Mouse (Mus musculus): ENCODE measurements around the gene Poc1b. TPM values are rescaled to one million over a fixed set of nuclear protein-coding genes. Genes with fewer than 3 reads are reported as not detected.
A peak's percentile ranks its signal among the peaks of the same experiment; 100 is the strongest.

Poc1b gene
- polyA plus RNA-seq, 1 experiment, result 8.0 TPM

GRCm38 (mm10) chr10:99095114-99095513 lies 11.7 kb upstream of the Poc1b start:
- no peaks in the 10 kb centered on the region for H3K79me2 ChIP-seq (ENCODE audit: control insufficient read depth, insufficient read depth)
- TF ChIP-seq USF1 (IDR thresholded peaks at IDR 0.05; ENCODE audit: low read depth) (no peak), MYOD1 (IDR thresholded peaks at IDR 0.05; ENCODE audit: control insufficient read depth in 1 of 3, insufficient read length in 2 of 3, low read depth in 2 of 3) (no peak), REST (IDR thresholded peaks at IDR 0.05; ENCODE audit: insufficient read depth, insufficient read length) (peak; percentile 80), POLR2AphosphoS2 (IDR thresholded peaks at IDR 0.05; ENCODE audit: insufficient read length, low read depth) (no peak)
- no peaks in the 10 kb centered on the region for H3K27me3 ChIP-seq (ENCODE audit: control insufficient read depth, insufficient read depth, insufficient read length)
- no peaks in the 10 kb centered on the region for H3K36me3 ChIP-seq (ENCODE audit: control insufficient read depth, insufficient read depth)
- no peak overlapping the region for H3ac ChIP-seq (ENCODE audit: control insufficient read depth, insufficient read length)
- no peak overlapping the region for H3K4me2 ChIP-seq (ENCODE audit: low read depth)
- H3K4me3 ChIP-seq, result no peak overlapping the region

GRCm38 (mm10) chr10:99097374-99097773 lies 9.5 kb upstream of the Poc1b start:
- H3K36me3 ChIP-seq (ENCODE audit: control insufficient read depth, insufficient read depth), result no peaks in the 10 kb centered on the region
- no peak overlapping the region for H3K4me2 ChIP-seq (ENCODE audit: low read depth)
- H3K79me2 ChIP-seq (ENCODE audit: control insufficient read depth, insufficient read depth), result no peaks in the 10 kb centered on the region
- H3K27me3 ChIP-seq (ENCODE audit: control insufficient read depth, insufficient read depth, insufficient read length), result no peaks in the 10 kb centered on the region
- H3K4me3 ChIP-seq, result no peak overlapping the region
- H3ac ChIP-seq (ENCODE audit: control insufficient read depth, insufficient read length), result no peak overlapping the region
- TF ChIP-seq TCF12 (IDR thresholded peaks at IDR 0.05; ENCODE audit: insufficient read depth, poor library complexity, severe bottlenecking), result no peak
- TF ChIP-seq USF1 (IDR thresholded peaks at IDR 0.05; ENCODE audit: low read depth), result no peak
- no peak for TF ChIP-seq MAX (IDR thresholded peaks at IDR 0.05; ENCODE audit: low read depth)
- TF ChIP-seq POLR2AphosphoS2 (IDR thresholded peaks at IDR 0.05; ENCODE audit: insufficient read length, low read depth), result no peak

DNA sequence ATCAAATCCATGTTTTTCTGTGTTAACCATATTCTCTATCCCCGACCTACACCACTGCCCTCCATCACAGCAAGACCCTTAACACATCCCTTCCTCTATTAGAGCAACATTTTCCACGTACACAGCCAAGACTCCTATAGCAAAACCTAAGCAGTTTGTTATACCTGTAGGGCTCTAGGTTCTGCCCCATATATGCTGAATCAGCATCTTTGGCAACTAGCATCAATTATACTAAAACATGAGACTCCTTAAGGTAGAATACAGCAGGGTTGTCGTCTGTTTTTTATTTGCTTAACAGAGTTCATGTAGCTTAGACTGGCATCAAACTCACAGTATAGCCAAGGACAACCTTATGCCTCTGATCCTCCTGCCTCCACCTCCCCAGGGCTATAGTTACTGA lies 1.3 kb upstream of the Poc1b start:
- no peak for TF ChIP-seq REST (IDR thresholded peaks at IDR 0.05; ENCODE audit: insufficient read depth, insufficient read length)
- TF ChIP-seq SRF (IDR thresholded peaks at IDR 0.05; ENCODE audit: control insufficient read depth, insufficient read length, low read depth), result no peak
- TF ChIP-seq USF1 (IDR thresholded peaks at IDR 0.05; ENCODE audit: low read depth), result no peak
- TF ChIP-seq MYOG (IDR thresholded peaks at IDR 0.05; ENCODE audit: control insufficient read depth in 1 of 3, insufficient read depth in 1 of 3, insufficient read length in 2 of 3, low read depth in 2 of 3), result no peak
- no peak for TF ChIP-seq TCF12 (IDR thresholded peaks at IDR 0.05; ENCODE audit: insufficient read depth, poor library complexity, severe bottlenecking)
- no peak for TF ChIP-seq MYOD1 (IDR thresholded peaks at IDR 0.05; ENCODE audit: control insufficient read depth in 1 of 3, insufficient read length in 2 of 3, low read depth in 2 of 3)
- no peak for TF ChIP-seq E2F4 (IDR thresholded peaks at IDR 0.05; ENCODE audit: insufficient read depth)
- no peak for TF ChIP-seq MAX (IDR thresholded peaks at IDR 0.05; ENCODE audit: low read depth)
- no peak for TF ChIP-seq TCF3 (IDR thresholded peaks at IDR 0.05; ENCODE audit: insufficient read length, low read depth)
- no peak for TF ChIP-seq POLR2A (IDR thresholded peaks at IDR 0.05; ENCODE audit: insufficient read length, low read depth)
- TF ChIP-seq POLR2AphosphoS2 (IDR thresholded peaks at IDR 0.05; ENCODE audit: insufficient read length, low read depth), result no peak
- no peak for TF ChIP-seq CEBPB (IDR thresholded peaks at IDR 0.05; ENCODE audit: insufficient read depth, poor library complexity, severe bottlenecking)
- H3K36me3 ChIP-seq (ENCODE audit: control insufficient read depth, insufficient read depth), result no peaks in the 10 kb centered on the region
- H3K27me3 ChIP-seq (ENCODE audit: control insufficient read depth, insufficient read depth, insufficient read length), result no peaks in the 10 kb centered on the region
- peaks cover 7% of the 10 kb centered on the region for H3K79me2 ChIP-seq (ENCODE audit: control insufficient read depth, insufficient read depth)
- H3ac ChIP-seq (ENCODE audit: control insufficient read depth, insufficient read length), result no peak overlapping the region
- no peak overlapping the region for H3K4me3 ChIP-seq
- H3K4me2 ChIP-seq (ENCODE audit: low read depth), result no peak overlapping the region

DNA sequence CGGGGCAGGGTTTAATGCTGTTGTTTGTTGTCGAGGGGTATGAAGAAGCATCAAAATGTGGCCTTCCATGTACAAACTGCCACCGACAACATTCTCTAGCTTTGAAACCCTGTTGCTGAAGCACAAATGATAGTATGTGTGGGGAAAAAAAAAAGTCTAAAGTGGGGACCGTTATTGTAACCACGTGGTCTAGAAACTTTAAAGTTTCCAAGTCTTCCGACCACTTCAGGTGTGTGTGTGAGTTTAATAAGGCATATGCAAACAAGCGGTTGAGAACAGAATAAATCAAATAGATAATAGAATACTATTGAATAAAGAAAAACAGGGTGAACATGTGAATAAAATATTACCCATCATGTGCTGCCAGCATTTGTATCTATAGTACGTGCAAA lies 529 bp upstream of the Poc1b start:
- TF ChIP-seq MYOG (IDR thresholded peaks at IDR 0.05; ENCODE audit: control insufficient read depth in 1 of 3, insufficient read depth in 1 of 3, insufficient read length in 2 of 3, low read depth in 2 of 3) (no peak), USF1 (IDR thresholded peaks at IDR 0.05; ENCODE audit: low read depth) (no peak)
- H3K4me3 ChIP-seq, result peak overlapping the region; percentile 85
- H3ac ChIP-seq (ENCODE audit: control insufficient read depth, insufficient read length), result peak overlapping the region; percentile 48
- no peaks in the 10 kb centered on the region for H3K27me3 ChIP-seq (ENCODE audit: control insufficient read depth, insufficient read depth, insufficient read length)
- H3K4me2 ChIP-seq (ENCODE audit: low read depth), result peak overlapping the region; percentile 86
- no peaks in the 10 kb centered on the region for H3K36me3 ChIP-seq (ENCODE audit: control insufficient read depth, insufficient read depth)
- H3K79me2 ChIP-seq (ENCODE audit: control insufficient read depth, insufficient read depth), result peaks cover 7% of the 10 kb centered on the region

- peak within 1 kb of the TSS; percentile 85 for H3K4me3 ChIP-seq
- no peaks in the 10 kb centered on the region for H3K27me3 ChIP-seq (ENCODE audit: control insufficient read depth, insufficient read depth, insufficient read length)
- H3ac ChIP-seq (ENCODE audit: control insufficient read depth, insufficient read length), result peak within 1 kb of the TSS; percentile 48
- H3K36me3 ChIP-seq (ENCODE audit: control insufficient read depth, insufficient read depth), result no peaks in the 10 kb centered on the region
- TF ChIP-seq MYOG (IDR thresholded peaks at IDR 0.05; ENCODE audit: control insufficient read depth in 1 of 3, insufficient read depth in 1 of 3, insufficient read length in 2 of 3, low read depth in 2 of 3) (no peak), REST (IDR thresholded peaks at IDR 0.05; ENCODE audit: insufficient read depth, insufficient read length) (no peak), CEBPB (IDR thresholded peaks at IDR 0.05; ENCODE audit: insufficient read depth, poor library complexity, severe bottlenecking) (no peak), MAX (IDR thresholded peaks at IDR 0.05; ENCODE audit: low read depth) (peak; percentile 26), SRF (IDR thresholded peaks at IDR 0.05; ENCODE audit: control insufficient read depth, insufficient read length, low read depth) (no peak), POLR2AphosphoS2 (IDR thresholded peaks at IDR 0.05; ENCODE audit: insufficient read length, low read depth) (no peak), POLR2A (IDR thresholded peaks at IDR 0.05; ENCODE audit: insufficient read length, low read depth) (peak; percentile 49), MYOD1 (IDR thresholded peaks at IDR 0.05; ENCODE audit: control insufficient read depth in 1 of 3, insufficient read length in 2 of 3, low read depth in 2 of 3) (no peak), USF1 (IDR thresholded peaks at IDR 0.05; ENCODE audit: low read depth) (no peak)
- peaks cover 12% of the 10 kb centered on the region for H3K79me2 ChIP-seq (ENCODE audit: control insufficient read depth, insufficient read depth)
- H3K4me2 ChIP-seq (ENCODE audit: low read depth), result peak within 1 kb of the TSS; percentile 100
Measured at GRCm38 (mm10) chr10:99107964-99108363, 1.1 kb downstream of the Poc1b start, which contains the start of gene Galnt4. Gene Galnt4 (plus strand): TSS chr10:99108159.

Measured in myocyte (in vitro differentiated cells).